Mouse (Mus musculus): ENCODE data around the gene Mfsd8. TPM values are rescaled to one million over a fixed set of nuclear protein-coding genes. Genes with fewer than 3 reads are reported as not detected.
"Not testable (repeated sequence)": the region's sequence is repeated elsewhere in the genome, so short reads cannot be mapped to it uniquely, and the experiment has no call there.

Mfsd8 gene
- 1.8 TPM for polyA plus RNA-seq (2012; fragmentation: generic; extraction: Trizol)
- long read RNA-seq, experiment 1, partial matches to known transcripts = 0 of 5 reads
- long read RNA-seq, experiment 1, other reads (novel, unspliced or antisense) = 1 of 5 reads
- long read RNA-seq, experiment 2, transcript Mfsd8-201 (12 exons, 3,151 nt) = major isoform, 49 of 59 reads
- long read RNA-seq, experiment 2, partial matches to known transcripts = 3 of 59 reads
- long read RNA-seq, experiment 2, other reads (novel, unspliced or antisense) = 7 of 59 reads

DNA sequence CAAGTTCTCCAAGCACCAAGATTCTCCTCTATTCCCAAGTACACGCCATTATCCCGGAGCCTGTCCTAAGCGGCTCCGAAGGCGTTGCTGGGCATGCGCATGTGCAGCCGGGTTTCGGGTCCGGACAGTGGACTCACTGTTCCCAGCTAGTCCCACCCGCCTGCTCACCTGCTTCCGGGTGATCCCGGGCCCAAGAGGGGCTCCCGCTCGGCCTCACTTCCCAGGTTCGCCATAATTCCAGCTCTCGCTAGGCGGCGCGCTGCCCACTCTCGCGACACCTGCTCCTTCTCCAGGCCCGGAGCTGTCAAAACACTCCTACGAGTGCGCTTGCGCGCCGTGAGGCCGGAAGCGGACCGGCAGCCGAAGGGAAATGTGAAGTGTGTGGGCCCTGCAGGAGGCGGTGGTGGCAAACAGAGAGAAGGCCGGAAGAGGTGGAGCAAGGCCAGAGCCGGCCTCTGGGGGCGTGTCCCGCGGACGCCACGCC, at the start of gene Mfsd8:
Gene Mfsd8 (minus strand): TSS at position 414 of the 484 bp plus-strand sequence.
- TF ChIP-seq MYOD1 (IDR thresholded peaks at IDR 0.05; ENCODE audit: control insufficient read depth, insufficient read length, low read depth) = peak; percentile 9
- TF ChIP-seq CTCF (IDR thresholded peaks at IDR 0.05; ENCODE audit: control insufficient read depth, insufficient read depth, insufficient read length) = peak; percentile 46
- H3ac ChIP-seq (ENCODE audit: control insufficient read depth, insufficient read length, low read depth); H3K79me3 ChIP-seq (ENCODE audit: low read depth); H3K27me3 ChIP-seq (ENCODE audit: control insufficient read depth, insufficient read depth, insufficient read length); H3K36me3 ChIP-seq (ENCODE audit: control insufficient read depth, insufficient read depth); H3K79me2 ChIP-seq (ENCODE audit: control insufficient read depth, insufficient read depth): not testable (repeated sequence)
- peak within 1 kb of the TSS; percentile 30 for H3K4me3 ChIP-seq (ENCODE audit: insufficient read depth, poor library complexity, severe bottlenecking)

GRCm38 (mm10) chr3:40894336-40894735, 47.6 kb upstream of the Mfsd8 start:
- not testable (repeated sequence) for H3K79me3 ChIP-seq (ENCODE audit: low read depth); H3K36me3 ChIP-seq (ENCODE audit: control insufficient read depth, insufficient read depth); H3K79me2 ChIP-seq (ENCODE audit: control insufficient read depth, insufficient read depth); H3K27me3 ChIP-seq (ENCODE audit: control insufficient read depth, insufficient read depth, insufficient read length)
- peak overlapping the region; percentile 0 for H3ac ChIP-seq (ENCODE audit: control insufficient read depth, insufficient read length, low read depth)
- peak overlapping the region; percentile 30 for H3K4me3 ChIP-seq (ENCODE audit: insufficient read depth, poor library complexity, severe bottlenecking)

DNA sequence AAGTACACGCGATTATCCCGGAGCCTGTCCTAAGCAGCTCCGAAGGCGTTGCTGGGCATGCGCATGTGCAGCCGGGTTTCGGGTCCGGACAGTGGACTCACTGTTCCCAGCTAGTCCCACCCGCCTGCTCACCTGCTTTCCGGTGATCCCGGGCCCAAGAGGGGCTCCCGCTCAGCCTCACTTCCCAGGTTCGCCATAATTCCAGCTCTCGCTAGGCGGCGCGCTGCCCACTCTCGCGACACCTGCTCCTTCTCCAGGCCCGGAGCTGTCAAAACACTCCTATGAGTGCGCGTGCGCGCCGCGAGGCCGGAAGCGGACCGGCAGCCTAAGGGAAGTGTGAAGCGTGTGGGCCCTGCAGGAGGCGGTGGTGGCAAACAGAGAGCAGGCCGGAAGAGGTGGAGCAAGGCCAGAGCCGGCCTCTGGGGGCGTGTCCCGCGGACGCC, 47.2 kb upstream of the Mfsd8 start:
- H3K27me3 ChIP-seq (ENCODE audit: control insufficient read depth, insufficient read depth, insufficient read length); H3K79me3 ChIP-seq (ENCODE audit: low read depth); H3K79me2 ChIP-seq (ENCODE audit: control insufficient read depth, insufficient read depth); H3K36me3 ChIP-seq (ENCODE audit: control insufficient read depth, insufficient read depth): not testable (repeated sequence)
- peak overlapping the region; percentile 35 for H3ac ChIP-seq (ENCODE audit: control insufficient read depth, insufficient read length, low read depth)
- TF ChIP-seq CTCF (IDR thresholded peaks at IDR 0.05; ENCODE audit: control insufficient read depth, insufficient read depth, insufficient read length) (peak; percentile 13), MAX (IDR thresholded peaks at IDR 0.05) (peak; percentile 77)
- H3K4me3 ChIP-seq (ENCODE audit: insufficient read depth, poor library complexity, severe bottlenecking) = peak overlapping the region; percentile 34

- H3K79me3 ChIP-seq (ENCODE audit: low read depth); H3K27me3 ChIP-seq (ENCODE audit: control insufficient read depth, insufficient read depth, insufficient read length); H3K79me2 ChIP-seq (ENCODE audit: control insufficient read depth, insufficient read depth); H3K4me3 ChIP-seq (ENCODE audit: insufficient read depth, poor library complexity, severe bottlenecking); H3K36me3 ChIP-seq (ENCODE audit: control insufficient read depth, insufficient read depth); H3ac ChIP-seq (ENCODE audit: control insufficient read depth, insufficient read length, low read depth): not testable (repeated sequence)
These were observed 6.5 kb upstream of the Mfsd8 start for GRCm38 (mm10) chr3:40853123-40853738.

DNA sequence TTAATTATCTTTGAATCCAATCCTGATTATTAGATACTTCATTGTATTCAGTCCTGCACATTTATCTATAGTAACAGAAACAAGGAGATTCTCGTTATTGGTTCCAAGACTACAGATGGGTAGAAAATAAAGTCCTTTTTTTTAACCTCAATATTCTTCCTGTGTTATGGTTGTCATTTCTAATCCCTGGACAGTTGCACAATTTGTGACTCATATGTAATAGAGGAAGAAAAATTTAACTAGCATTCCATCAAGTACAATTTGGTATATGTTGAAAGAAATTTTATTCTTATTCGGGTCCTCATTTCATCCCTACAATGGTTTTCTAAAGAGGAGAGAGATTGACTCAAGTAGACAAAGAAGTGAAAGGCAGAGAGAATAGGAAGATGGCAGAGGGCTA, 1.2 kb upstream of the Mfsd8 start:
- H3ac ChIP-seq (ENCODE audit: control insufficient read depth, insufficient read length, low read depth); H3K79me3 ChIP-seq (ENCODE audit: low read depth); H3K79me2 ChIP-seq (ENCODE audit: control insufficient read depth, insufficient read depth); H3K27me3 ChIP-seq (ENCODE audit: control insufficient read depth, insufficient read depth, insufficient read length); H3K36me3 ChIP-seq (ENCODE audit: control insufficient read depth, insufficient read depth); H3K4me3 ChIP-seq (ENCODE audit: insufficient read depth, poor library complexity, severe bottlenecking): not testable (repeated sequence)
- peak; percentile 48 for TF ChIP-seq CEBPB (IDR thresholded peaks at IDR 0.05; ENCODE audit: low read depth)

DNA sequence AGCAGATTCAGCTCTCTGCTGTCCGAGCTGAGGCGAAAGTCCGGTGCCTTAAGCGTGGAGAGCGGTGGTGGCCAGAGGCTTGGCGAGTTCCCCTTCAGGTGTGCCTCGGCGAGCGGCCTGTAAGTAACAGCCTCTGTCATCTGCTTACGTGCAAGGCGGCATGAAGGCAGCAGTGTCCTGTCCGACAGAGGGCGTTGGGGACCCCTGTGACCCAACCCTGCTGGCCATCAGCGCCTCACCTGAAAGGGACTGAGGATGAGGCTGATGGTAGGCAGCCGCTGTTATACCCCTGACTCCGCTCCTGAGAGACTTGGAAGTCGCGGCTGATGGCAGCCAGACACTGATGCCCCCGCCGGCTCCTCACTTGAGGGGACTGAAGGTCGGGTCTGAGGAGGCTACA, 332 bp upstream of the Mfsd8 start:
- H3K4me3 ChIP-seq (ENCODE audit: insufficient read depth, poor library complexity, severe bottlenecking) = peak overlapping the region; percentile 18
- not testable (repeated sequence) for H3K27me3 ChIP-seq (ENCODE audit: control insufficient read depth, insufficient read depth, insufficient read length); H3K79me2 ChIP-seq (ENCODE audit: control insufficient read depth, insufficient read depth); H3K36me3 ChIP-seq (ENCODE audit: control insufficient read depth, insufficient read depth); H3ac ChIP-seq (ENCODE audit: control insufficient read depth, insufficient read length, low read depth); H3K79me3 ChIP-seq (ENCODE audit: low read depth)
- TF ChIP-seq CTCF (IDR thresholded peaks at IDR 0.05; ENCODE audit: control insufficient read depth, insufficient read depth, insufficient read length) = peak; percentile 13

- not testable (repeated sequence) for H3K27me3 ChIP-seq (ENCODE audit: control insufficient read depth, insufficient read depth, insufficient read length); H3K36me3 ChIP-seq (ENCODE audit: control insufficient read depth, insufficient read depth); H3K79me2 ChIP-seq (ENCODE audit: control insufficient read depth, insufficient read depth); H3K79me3 ChIP-seq (ENCODE audit: low read depth); H3ac ChIP-seq (ENCODE audit: control insufficient read depth, insufficient read length, low read depth)
- H3K4me3 ChIP-seq (ENCODE audit: insufficient read depth, poor library complexity, severe bottlenecking) = peak within 1 kb of the TSS; percentile 30
These were observed 101 bp upstream of the Mfsd8 start, which contains the start of gene Abhd18 for GRCm38 (mm10) chr3:40846957-40847017. Gene Abhd18 (plus strand): TSS chr3:40846970.

DNA sequence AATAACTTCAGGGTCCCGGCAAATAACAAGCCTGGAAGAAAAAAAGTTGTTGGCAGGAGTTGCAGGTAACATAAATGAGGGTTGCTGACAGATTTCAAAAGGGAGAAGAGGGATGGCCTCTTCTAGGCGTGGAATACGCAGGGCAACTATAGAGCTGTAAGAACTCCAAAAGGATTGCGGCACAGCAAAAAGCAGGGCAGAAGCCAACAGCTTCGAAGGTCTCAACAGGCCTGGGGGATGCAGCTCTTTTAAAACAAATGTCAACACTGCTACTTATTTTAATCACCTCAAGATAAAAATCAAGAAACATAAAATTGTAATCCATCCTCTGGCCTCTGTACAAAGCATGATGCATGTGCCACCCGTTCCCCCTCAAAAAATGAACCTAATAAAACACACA, 1.2 kb downstream of the Mfsd8 start:
- H3K36me3 ChIP-seq (ENCODE audit: control insufficient read depth, insufficient read depth); H3K27me3 ChIP-seq (ENCODE audit: control insufficient read depth, insufficient read depth, insufficient read length); H3K79me3 ChIP-seq (ENCODE audit: low read depth); H3ac ChIP-seq (ENCODE audit: control insufficient read depth, insufficient read length, low read depth); H3K79me2 ChIP-seq (ENCODE audit: control insufficient read depth, insufficient read depth): not testable (repeated sequence)
- H3K4me3 ChIP-seq (ENCODE audit: insufficient read depth, poor library complexity, severe bottlenecking) = peak overlapping the region; percentile 11

Data from C2C12 (cell line).